Mouse (Mus musculus) forebrain, embryonic 12.5 days (tissue): Measurements from ENCODE around the gene Olfr508. TPM values are rescaled to one million over a fixed set of nuclear protein-coding genes. Genes with fewer than 3 reads are reported as not detected.
"Not testable (repeated sequence)": the region's sequence is repeated elsewhere in the genome, so short reads cannot be mapped to it uniquely, and the experiment has no call there.

Experiments used
- ATAC-seq: fragments of 200-750 bp; cut with Nextera tagmentation; 2 replicates; pipeline ENCODE4 v1.8.0; 2017; ENCODE audit warnings: moderate TSS enrichment; ENCODE audit not compliant: low FRiP score
- H3K27ac ChIP-seq: fragments of 300-500 bp; sonication (generic); 2 replicates; pipeline ENCODE4 v1.5.1; 2016; ENCODE audit warnings: mild to moderate bottlenecking
- H3K27me3 ChIP-seq: fragments of 300-500 bp; sonication (generic); 2 replicates; pipeline ENCODE4 v1.6.1; 2016; ENCODE audit warnings: mild to moderate bottlenecking
- H3K36me3 ChIP-seq: fragments of 300-500 bp; sonication (generic); replicated peaks from 2 replicates; pipeline ENCODE4 v1.6.1; 2016; ENCODE audit warnings: mild to moderate bottlenecking
- H3K4me1 ChIP-seq: fragments of 300-500 bp; sonication (generic); 2 replicates; pipeline ENCODE4 v1.6.1; 2016
- H3K4me2 ChIP-seq: fragments of 300-500 bp; sonication (generic); 2 replicates; pipeline ENCODE4 v1.6.1; 2016; ENCODE audit warnings: mild to moderate bottlenecking, moderate library complexity
- H3K4me3 ChIP-seq: fragments of 300-500 bp; sonication (generic); replicated peaks from 2 replicates; pipeline ENCODE4 v1.5.1; 2016; ENCODE audit warnings: mild to moderate bottlenecking
- H3K9ac ChIP-seq: fragments of 300-500 bp; sonication (generic); 2 replicates; pipeline ENCODE4 v1.6.1; 2016; ENCODE audit warnings: mild to moderate bottlenecking
- H3K9me3 ChIP-seq: fragments of 300-500 bp; sonication (generic); 2 replicates; pipeline ENCODE4 v1.6.1; 2016
- WGBS: fragments of 180-500 bp; shearing (Covaris S2); methylation state at CpG from one replicate; pipeline ENCODE4 v1.1.7; 2016; 5-methylcytosine and 5-hydroxymethylcytosine counted together
- polyA plus RNA-seq: library from polyadenylated mRNA; unstranded; fragments of >200 nt; fragmentation: Nextera tagmentation; extraction: Ambion mirVana; gene quantifications from 2 replicates; pipeline ENCODE4 v1.2.1, GENCODE M21; 2016

Gene Olfr508
- not detected in 2 replicates for polyA plus RNA-seq

DNA sequence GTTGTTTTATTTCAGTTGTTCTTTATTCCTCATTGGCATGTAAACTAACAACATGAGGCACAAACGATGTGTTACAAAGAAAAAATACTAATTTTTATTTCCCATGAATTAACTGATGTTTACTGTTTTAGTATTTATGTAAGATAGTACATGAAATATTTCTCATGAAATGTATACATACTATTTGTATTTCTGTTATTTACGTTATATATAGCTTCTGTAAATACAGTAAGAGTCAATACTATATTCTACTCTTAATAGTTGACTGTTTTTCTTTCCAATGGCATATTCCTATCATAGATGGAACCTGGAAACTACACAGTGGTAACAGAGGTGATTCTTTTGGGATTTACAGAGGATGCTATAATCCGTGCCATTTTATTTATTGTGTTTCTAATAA is at the start of gene Olfr508:
Gene Olfr508 (plus strand): TSS at position 301 of the 400 bp plus-strand sequence.
- no peak within 1 kb of the TSS for H3K27ac ChIP-seq
- H3K4me1 ChIP-seq = no peaks in the 10 kb centered on the region
- 82% methylated on average over 3 of the region's 3 CpGs for WGBS
- H3K9ac ChIP-seq = no peak within 1 kb of the TSS
- H3K4me3 ChIP-seq = no peak within 1 kb of the TSS
- no peak within 1 kb of the TSS for H3K4me2 ChIP-seq
- no peak for ATAC-seq
- no peaks in the 10 kb centered on the region for H3K36me3 ChIP-seq
- H3K9me3 ChIP-seq = no peaks in the 10 kb centered on the region
- H3K27me3 ChIP-seq = no peaks in the 10 kb centered on the region

DNA sequence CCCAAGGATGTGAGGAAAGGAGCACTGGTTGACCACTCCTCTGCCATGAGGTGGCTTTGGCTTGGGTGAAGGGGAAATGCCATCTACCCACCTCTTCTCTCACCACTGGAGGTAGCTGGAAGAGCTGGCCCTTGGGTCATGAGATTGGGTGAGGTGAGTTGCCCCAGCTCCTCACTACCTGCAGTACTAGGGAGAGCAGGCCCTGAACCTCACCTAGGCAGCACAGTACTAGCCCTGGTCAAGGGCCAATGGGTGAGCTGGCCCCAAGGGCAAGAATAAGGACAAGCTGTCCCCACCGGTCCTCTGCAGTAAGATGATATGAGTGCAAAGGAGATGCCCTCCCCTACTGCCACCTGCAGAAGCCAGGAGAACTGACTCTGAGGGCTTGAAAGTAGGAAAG is 40.0 kb upstream of the Olfr508 start:
- no peak for ATAC-seq
- WGBS = 93% methylated on average over 1 of the region's 1 CpGs
- H3K27ac ChIP-seq = no peak overlapping the region
- no peaks in the 10 kb centered on the region for H3K36me3 ChIP-seq
- no peaks in the 10 kb centered on the region for H3K4me1 ChIP-seq
- H3K9me3 ChIP-seq = no peaks in the 10 kb centered on the region
- no peak overlapping the region for H3K4me3 ChIP-seq
- H3K4me2 ChIP-seq = no peak overlapping the region
- no peaks in the 10 kb centered on the region for H3K27me3 ChIP-seq
- H3K9ac ChIP-seq = no peak overlapping the region

DNA sequence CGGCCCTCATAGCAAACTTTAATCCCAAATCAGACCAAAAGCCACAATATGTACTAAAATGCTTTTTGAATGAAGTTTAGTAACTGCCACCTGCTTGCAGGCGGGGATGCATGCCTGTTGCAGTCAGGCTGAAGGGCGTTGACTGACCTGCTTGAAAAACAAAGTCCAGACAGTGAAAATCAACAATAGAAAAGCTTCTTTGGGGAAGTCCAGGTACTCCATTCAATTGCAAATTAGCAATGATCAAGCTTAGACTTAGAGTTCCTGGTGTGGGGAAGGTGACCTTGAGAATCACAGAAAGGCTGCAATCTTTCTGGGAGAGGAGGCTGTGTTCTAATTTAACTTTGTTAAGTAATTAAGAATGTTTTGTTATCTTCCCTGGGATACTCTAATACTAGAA is 27.9 kb upstream of the Olfr508 start:
- H3K27me3 ChIP-seq, H3K4me1 ChIP-seq, H3K9ac ChIP-seq, H3K27ac ChIP-seq, H3K9me3 ChIP-seq, H3K4me2 ChIP-seq, ATAC-seq, H3K36me3 ChIP-seq, H3K4me3 ChIP-seq: not testable (repeated sequence)
- WGBS = 79% methylated on average over 3 of the region's 3 CpGs

DNA sequence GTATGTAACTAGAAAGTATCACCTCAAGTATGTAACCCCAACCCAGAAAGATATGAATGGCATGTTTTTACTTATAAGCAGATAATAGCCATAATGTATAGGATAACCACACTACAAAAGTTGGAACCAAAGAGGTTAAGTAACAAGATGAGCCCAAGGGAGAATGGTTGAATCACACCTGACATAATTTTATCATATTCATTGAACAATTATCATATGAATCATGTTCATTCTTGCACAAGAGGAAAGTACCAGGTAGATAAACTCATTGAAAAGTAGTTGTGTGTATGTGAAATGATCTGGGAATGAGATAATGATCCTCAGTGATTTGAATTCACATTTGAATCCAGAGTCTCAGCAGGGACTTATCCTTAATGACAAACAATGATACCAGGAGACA is 19.3 kb upstream of the Olfr508 start, which contains the start of gene Olfr506:
Gene Olfr506 (plus strand): TSS at position 301 of the 400 bp plus-strand sequence.
- no peak for ATAC-seq
- no peak within 1 kb of the TSS for H3K27ac ChIP-seq
- H3K9ac ChIP-seq = no peak within 1 kb of the TSS
- no peaks in the 10 kb centered on the region for H3K36me3 ChIP-seq
- H3K4me3 ChIP-seq = no peak within 1 kb of the TSS
- no peak within 1 kb of the TSS for H3K4me2 ChIP-seq
- no peaks in the 10 kb centered on the region for H3K4me1 ChIP-seq
- no peaks in the 10 kb centered on the region for H3K27me3 ChIP-seq
- H3K9me3 ChIP-seq = no peaks in the 10 kb centered on the region

DNA sequence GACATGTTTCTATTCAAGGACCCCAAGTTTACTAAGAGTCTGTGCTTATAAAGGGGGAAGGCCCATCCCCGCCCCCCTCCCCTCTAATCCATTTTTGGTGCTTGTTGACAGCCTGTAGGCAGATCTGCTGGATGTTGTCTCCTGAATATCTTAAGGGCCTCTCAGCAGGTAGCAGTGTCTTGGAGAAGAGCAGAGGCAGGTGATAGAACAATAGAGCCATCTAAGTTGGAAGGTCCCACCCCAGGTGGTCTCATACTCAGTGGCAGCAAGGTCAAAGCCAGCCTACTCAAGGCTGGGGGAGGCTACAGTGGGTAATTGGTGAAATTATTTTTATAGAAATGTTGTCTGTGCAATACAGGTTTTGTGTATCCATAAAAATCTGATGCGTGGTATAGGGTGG is 15.7 kb upstream of the Olfr508 start:
- 82% methylated on average over 2 of the region's 2 CpGs for WGBS
- H3K36me3 ChIP-seq = no peaks in the 10 kb centered on the region
- ATAC-seq = no peak
- no peak overlapping the region for H3K9ac ChIP-seq
- no peak overlapping the region for H3K4me2 ChIP-seq
- no peak overlapping the region for H3K27ac ChIP-seq
- no peaks in the 10 kb centered on the region for H3K4me1 ChIP-seq
- H3K27me3 ChIP-seq = no peaks in the 10 kb centered on the region
- no peaks in the 10 kb centered on the region for H3K9me3 ChIP-seq
- no peak overlapping the region for H3K4me3 ChIP-seq

GRCm38 (mm10) chr7:108616781-108617180 is 13.0 kb upstream of the Olfr508 start:
- H3K9ac ChIP-seq, H3K27ac ChIP-seq, H3K4me2 ChIP-seq, H3K27me3 ChIP-seq, H3K9me3 ChIP-seq, ATAC-seq, H3K36me3 ChIP-seq, H3K4me3 ChIP-seq, H3K4me1 ChIP-seq: not testable (repeated sequence)
- WGBS = 65% methylated on average over 3 of the region's 3 CpGs

DNA sequence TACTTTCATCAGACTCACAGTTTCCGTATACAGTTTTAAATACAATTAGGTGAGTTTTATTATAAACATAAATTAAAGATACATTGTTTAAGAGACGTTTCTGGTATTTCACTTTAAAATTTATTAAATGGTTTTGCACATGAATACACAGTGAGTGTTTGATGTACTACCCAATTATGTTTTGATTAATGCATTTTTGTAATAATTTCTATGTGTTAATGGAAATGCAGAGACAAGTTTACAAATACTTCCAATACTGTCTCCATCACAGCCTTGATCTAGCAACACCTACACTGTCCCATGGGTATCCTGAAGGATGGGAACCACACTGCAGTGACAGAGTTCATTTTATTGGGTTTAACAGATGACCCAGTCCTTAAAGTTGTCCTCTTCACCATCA is 8.3 kb upstream of the Olfr508 start, which contains the start of gene Olfr507:
Gene Olfr507 (plus strand): TSS at position 301 of the 400 bp plus-strand sequence.
- Histone ChIP-seq H3K4me2 (no peak within 1 kb of the TSS), H3K27ac (no peak within 1 kb of the TSS), H3K36me3 (no peaks in the 10 kb centered on the region), H3K4me3 (no peak within 1 kb of the TSS), H3K27me3 (no peaks in the 10 kb centered on the region), H3K9ac (no peak within 1 kb of the TSS), H3K9me3 (no peaks in the 10 kb centered on the region), H3K4me1 (no peaks in the 10 kb centered on the region)
- 82% methylated on average over 2 of the region's 2 CpGs for WGBS
- no peak for ATAC-seq

DNA sequence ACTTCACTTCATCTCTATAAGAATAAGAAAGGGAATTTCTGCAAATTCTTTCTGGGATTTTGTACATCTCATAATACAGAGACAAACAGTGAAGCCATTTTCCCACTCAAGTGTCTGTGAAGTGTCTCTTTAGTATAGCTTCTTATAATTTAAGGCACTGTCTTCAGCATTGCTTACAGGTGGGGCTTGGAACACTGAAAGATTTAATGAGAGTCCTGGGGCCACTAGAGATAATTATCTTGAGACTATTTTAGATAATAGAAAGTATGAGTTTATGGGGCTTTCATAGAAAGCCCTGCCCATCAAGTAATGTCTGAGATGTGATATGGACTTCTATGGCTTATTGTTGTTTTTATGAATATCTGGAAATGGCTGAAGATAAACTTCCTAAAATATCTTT is 22.0 kb downstream of the Olfr508 start, which contains the start of gene Olfr509:
Gene Olfr509 (minus strand): TSS at position 101 of the 400 bp plus-strand sequence.
- H3K27me3 ChIP-seq = no peaks in the 10 kb centered on the region
- no peak within 1 kb of the TSS for H3K4me2 ChIP-seq
- H3K27ac ChIP-seq = no peak within 1 kb of the TSS
- no peaks in the 10 kb centered on the region for H3K36me3 ChIP-seq
- H3K9me3 ChIP-seq = no peaks in the 10 kb centered on the region
- no peak for ATAC-seq
- H3K4me3 ChIP-seq = no peak within 1 kb of the TSS
- no peak within 1 kb of the TSS for H3K9ac ChIP-seq
- H3K4me1 ChIP-seq = no peaks in the 10 kb centered on the region

- 75% methylated on average over 3 of the region's 3 CpGs for WGBS
- Histone ChIP-seq H3K9me3 (no peaks in the 10 kb centered on the region), H3K4me1 (no peaks in the 10 kb centered on the region), H3K4me3 (no peak overlapping the region), H3K27ac (no peak overlapping the region), H3K4me2 (no peak overlapping the region), H3K27me3 (no peaks in the 10 kb centered on the region), H3K9ac (no peak overlapping the region), H3K36me3 (no peaks in the 10 kb centered on the region)
- no peak for ATAC-seq
Measured at GRCm38 (mm10) chr7:108662419-108662818, 32.6 kb downstream of the Olfr508 start.

DNA sequence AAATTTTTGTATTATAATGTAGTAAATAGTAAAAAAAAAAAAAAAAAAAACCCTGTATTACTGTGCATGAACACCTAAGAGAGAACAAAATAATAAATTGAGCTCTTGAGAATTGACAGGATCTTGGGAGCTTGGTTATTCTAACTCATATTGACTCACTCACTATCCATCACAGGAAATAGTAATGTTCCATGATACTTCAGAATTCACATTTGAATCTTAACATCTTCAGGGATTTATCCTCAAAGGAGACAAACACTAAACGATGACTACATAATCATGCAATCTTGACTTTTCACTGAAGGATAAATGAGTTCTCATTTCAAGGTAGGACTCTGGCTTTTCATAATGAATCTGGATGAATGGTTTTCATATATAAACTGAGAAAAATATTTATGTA is 36.3 kb downstream of the Olfr508 start, which contains the start of gene Olfr510:
Gene Olfr510 (plus strand): TSS at position 301 of the 400 bp plus-strand sequence.
- Histone ChIP-seq H3K9me3 (no peaks in the 10 kb centered on the region), H3K4me2 (no peak within 1 kb of the TSS), H3K27ac (no peak within 1 kb of the TSS), H3K27me3 (no peaks in the 10 kb centered on the region), H3K36me3 (no peaks in the 10 kb centered on the region), H3K4me1 (no peaks in the 10 kb centered on the region), H3K4me3 (no peak within 1 kb of the TSS), H3K9ac (no peak within 1 kb of the TSS)
- WGBS = 90% methylated on average over 1 of the region's 1 CpGs
- no peak for ATAC-seq

DNA sequence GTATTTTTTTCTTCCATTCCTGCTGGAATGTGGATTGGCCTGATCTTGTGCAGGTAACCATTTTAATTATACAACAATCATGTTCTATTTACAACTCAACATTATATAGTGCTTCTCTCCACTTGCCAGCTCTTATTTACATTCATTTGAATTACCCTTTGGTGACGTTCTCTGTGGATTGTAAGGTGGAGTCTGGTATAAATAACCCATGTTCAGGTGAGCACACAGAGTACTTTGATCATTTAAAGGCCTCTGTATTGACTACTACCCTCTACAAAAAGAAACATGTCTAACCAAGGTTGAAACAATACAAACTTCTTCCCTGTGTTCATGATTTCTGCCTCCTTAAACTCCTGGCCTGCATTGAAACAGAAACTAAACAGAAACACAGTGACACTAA is 41.3 kb downstream of the Olfr508 start:
- no peak for ATAC-seq
- Histone ChIP-seq H3K9ac (no peak overlapping the region), H3K27me3 (no peaks in the 10 kb centered on the region), H3K4me2 (no peak overlapping the region), H3K36me3 (no peaks in the 10 kb centered on the region), H3K27ac (no peak overlapping the region), H3K4me3 (no peak overlapping the region), H3K4me1 (no peaks in the 10 kb centered on the region), H3K9me3 (no peaks in the 10 kb centered on the region)
- WGBS = 79% methylated on average over 1 of the region's 1 CpGs

DNA sequence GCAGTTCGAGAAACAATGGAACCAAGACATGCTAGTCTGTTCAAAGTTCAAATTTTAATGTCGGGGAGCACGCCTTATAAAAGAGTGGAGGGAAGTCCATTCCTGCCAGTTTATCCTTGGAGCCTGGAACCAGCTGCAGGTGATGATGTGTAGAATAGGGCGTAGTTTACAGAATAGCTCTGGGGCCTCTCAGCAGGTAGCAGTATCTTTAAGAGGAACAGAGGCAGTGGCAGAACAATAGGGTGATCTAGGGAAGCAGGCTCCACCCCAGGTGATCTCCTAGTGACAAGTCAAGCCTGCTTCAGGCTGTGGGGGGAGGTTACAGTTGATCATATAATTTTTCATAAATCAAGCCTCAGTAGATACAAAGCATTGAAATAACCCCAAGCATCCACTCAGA is 49.1 kb downstream of the Olfr508 start:
- Histone ChIP-seq H3K27ac (no peak overlapping the region), H3K9ac (no peak overlapping the region), H3K36me3 (no peaks in the 10 kb centered on the region), H3K4me3 (no peak overlapping the region), H3K4me1 (no peaks in the 10 kb centered on the region), H3K4me2 (no peak overlapping the region), H3K9me3 (no peaks in the 10 kb centered on the region), H3K27me3 (no peaks in the 10 kb centered on the region)
- no peak for ATAC-seq
- WGBS = 86% methylated on average over 4 of the region's 4 CpGs
